Mouse (Mus musculus): ENCODE measurements around the gene Bend7. TPM values are rescaled to one million over a fixed set of nuclear protein-coding genes. Genes with fewer than 3 reads are reported as not detected.

Bend7 gene
- polyA plus RNA-seq, 1 experiment from 2014 or later = 7.2 TPM

DNA sequence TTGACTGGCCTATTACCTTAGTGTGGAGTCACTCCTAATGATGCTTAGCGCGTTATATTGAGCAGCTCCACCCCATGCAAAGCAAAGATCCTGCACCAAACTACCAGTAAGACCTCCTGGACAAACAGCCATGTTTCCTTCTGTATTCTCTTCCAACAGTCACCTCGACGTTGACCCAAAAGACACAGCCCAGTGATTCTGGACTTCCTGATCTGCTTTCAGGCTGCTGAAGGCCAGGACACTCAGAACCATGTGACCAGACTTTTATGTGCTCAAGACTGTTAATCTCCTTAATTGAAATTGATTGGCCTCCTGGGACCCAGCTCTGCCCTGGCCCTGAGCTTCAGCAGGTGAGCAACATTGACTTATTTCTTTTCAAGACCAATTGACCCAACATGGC is 111.4 kb downstream of the Bend7 start:
- Histone ChIP-seq H3K27ac (replicated peaks) (no peak overlapping the region), H3K27me3 (no peaks in the 10 kb centered on the region), H3K9ac (replicated peaks) (no peak overlapping the region), H3K4me3 (no peak overlapping the region), H3K9me3 (no peaks in the 10 kb centered on the region), H3K4me2 (replicated peaks) (no peak overlapping the region), H3K36me3 (no peaks in the 10 kb centered on the region), H3K4me1 (no peaks in the 10 kb centered on the region)
- WGBS = 85% methylated on average over 4 of the region's 4 CpGs
- ATAC-seq (ENCODE audit: low FRiP score, low read depth) = no peak

DNA sequence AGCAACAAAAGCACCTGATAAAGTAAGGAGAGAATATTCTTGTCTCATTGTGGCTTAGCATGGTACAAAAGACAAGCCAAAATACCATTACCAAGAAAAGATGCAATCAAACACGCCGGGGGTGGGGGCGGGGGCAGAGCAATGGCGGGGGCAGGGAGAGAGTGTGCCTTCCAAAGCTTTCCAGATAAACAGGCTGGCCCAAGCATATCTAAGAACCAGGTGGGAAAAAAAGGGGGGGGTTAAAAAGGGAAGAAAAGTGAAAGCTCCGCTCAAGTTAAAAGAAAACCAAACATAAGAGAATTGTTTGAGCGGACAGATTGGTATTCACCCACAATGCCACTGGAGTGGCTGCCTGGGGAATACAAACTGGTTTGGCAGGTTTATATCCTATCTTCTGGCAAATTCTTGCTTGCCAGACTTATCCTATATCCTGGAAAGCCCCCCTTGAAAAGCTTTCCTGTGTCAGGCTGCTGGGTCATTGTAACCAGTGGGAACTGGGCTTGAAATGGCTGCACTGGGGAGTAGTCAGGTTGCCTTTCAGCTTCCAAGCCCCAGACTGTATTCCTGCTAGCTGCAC is 111.9 kb downstream of the Bend7 start:
- no peak overlapping the region for H3K4me2 ChIP-seq (replicated peaks)
- no peak for ATAC-seq (ENCODE audit: low FRiP score, low read depth)
- no peak overlapping the region for H3K27ac ChIP-seq (replicated peaks)
- H3K9me3 ChIP-seq = no peaks in the 10 kb centered on the region
- H3K4me3 ChIP-seq = no peak overlapping the region
- no peaks in the 10 kb centered on the region for H3K27me3 ChIP-seq
- 83% methylated on average over 6 of the region's 6 CpGs for WGBS
- H3K4me1 ChIP-seq = no peaks in the 10 kb centered on the region
- no peak overlapping the region for H3K9ac ChIP-seq (replicated peaks)
- H3K36me3 ChIP-seq = no peaks in the 10 kb centered on the region

DNA sequence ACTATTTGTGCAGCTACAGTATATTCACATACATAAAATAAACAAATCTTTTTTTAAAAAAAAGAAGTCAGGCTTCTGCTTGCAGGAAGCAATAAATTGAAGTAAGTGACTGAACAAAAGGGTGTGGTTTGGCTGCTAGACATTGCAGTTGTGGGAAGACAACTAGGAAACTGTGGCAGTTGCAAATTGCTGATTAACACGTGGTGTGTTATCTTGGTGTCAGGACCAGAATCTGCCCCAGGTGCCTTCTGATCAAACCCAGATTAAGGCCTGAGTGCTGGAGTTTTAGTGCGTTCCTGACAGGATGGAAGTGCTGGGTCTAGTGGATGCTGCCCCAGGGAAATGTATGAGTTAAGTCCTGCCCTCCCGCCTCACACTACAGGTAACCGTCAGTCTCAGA is 113.9 kb downstream of the Bend7 start:
- Histone ChIP-seq H3K4me3 (no peak overlapping the region), H3K27ac (replicated peaks) (no peak overlapping the region), H3K9me3 (no peaks in the 10 kb centered on the region), H3K4me1 (no peaks in the 10 kb centered on the region), H3K36me3 (no peaks in the 10 kb centered on the region), H3K4me2 (replicated peaks) (no peak overlapping the region), H3K9ac (replicated peaks) (no peak overlapping the region), H3K27me3 (no peaks in the 10 kb centered on the region)
- ATAC-seq (ENCODE audit: low FRiP score, low read depth) = no peak
- WGBS = 84% methylated on average over 4 of the region's 4 CpGs

DNA sequence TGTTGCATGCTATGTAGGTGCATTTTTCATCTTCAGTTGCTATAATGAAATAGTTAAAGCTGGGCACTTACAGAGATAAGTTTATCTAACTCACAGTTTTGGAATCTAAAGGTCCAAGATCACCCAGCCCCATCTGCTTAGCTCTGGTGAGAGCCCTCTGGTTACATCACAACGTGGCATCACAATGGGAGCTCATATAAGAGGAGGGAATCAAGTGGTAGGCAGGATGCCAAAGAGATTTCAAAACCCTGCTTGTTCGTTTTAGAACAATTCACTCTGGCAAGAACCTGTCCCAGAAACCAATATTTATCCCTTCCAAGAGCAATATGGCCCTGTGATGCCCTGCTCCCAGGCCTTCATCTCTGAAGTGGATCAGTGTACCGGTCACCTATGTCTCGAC is 114.5 kb downstream of the Bend7 start:
- Histone ChIP-seq H3K27me3 (no peaks in the 10 kb centered on the region), H3K9ac (replicated peaks) (no peak overlapping the region), H3K9me3 (no peaks in the 10 kb centered on the region), H3K4me1 (no peaks in the 10 kb centered on the region), H3K4me2 (replicated peaks) (no peak overlapping the region), H3K27ac (replicated peaks) (no peak overlapping the region), H3K36me3 (no peaks in the 10 kb centered on the region), H3K4me3 (no peak overlapping the region)
- no peak for ATAC-seq (ENCODE audit: low FRiP score, low read depth)
- 80% methylated on average over 4 of the region's 4 CpGs for WGBS

DNA sequence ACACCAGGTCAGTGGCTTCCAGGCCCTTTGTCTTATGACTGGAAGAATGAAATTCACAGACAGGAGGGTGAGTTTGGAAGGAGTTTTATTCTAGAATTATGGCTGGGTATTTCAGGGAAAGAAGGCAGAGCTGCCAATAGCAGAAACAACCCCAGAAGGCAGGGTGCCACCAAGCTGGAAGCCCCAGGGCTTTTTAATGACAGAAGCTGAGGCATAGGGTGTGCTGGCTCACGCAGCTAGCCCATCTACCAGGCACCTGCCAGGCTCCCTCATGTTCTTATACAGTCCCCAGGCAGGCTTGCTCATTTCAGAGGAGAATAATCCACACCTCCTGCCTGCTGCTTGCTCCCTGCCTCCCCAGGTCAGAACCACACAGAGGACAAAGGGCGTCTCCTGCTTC is 131.8 kb downstream of the Bend7 start:
- no peaks in the 10 kb centered on the region for H3K27me3 ChIP-seq
- no peak overlapping the region for H3K4me3 ChIP-seq
- no peaks in the 10 kb centered on the region for H3K9me3 ChIP-seq
- ATAC-seq (ENCODE audit: low FRiP score, low read depth) = no peak
- H3K4me1 ChIP-seq = no peaks in the 10 kb centered on the region
- 73% methylated on average over 2 of the region's 2 CpGs for WGBS
- H3K9ac ChIP-seq (replicated peaks) = no peak overlapping the region
- no peak overlapping the region for H3K27ac ChIP-seq (replicated peaks)
- H3K4me2 ChIP-seq (replicated peaks) = no peak overlapping the region
- no peaks in the 10 kb centered on the region for H3K36me3 ChIP-seq

Other genes starting within 250 kb of the Bend7 start
- gene Prpf18, start 65.7 kb upstream of the Bend7 start, polyA plus RNA-seq (2016; fragmentation: Nextera tagmentation; extraction: Ambion mirVana) = 56.4 and 59.2 TPM in 2 replicates
- 124 and 132 TPM in 2 replicates for gene Sephs1, start 163.7 kb downstream of the Bend7 start, polyA plus RNA-seq (2016; fragmentation: Nextera tagmentation; extraction: Ambion mirVana)
- gene Phyh, start 201.2 kb downstream of the Bend7 start, polyA plus RNA-seq (2016; fragmentation: Nextera tagmentation; extraction: Ambion mirVana) = 41.9 and 42.0 TPM in 2 replicates